Mouse (Mus musculus): ENCODE results near the gene Rbak. TPM values are rescaled to one million over a fixed set of nuclear protein-coding genes. Genes with fewer than 3 reads are reported as not detected.
"Not testable (repeated sequence)": the region's sequence is repeated elsewhere in the genome, so short reads cannot be mapped to it uniquely, and the experiment has no call there.

Rbak gene
- total and polyA plus RNA-seq, 2 experiments from 2014 or later, result 10.0 to 11.8 TPM

GRCm38 (mm10) chr5:143195166-143195565, 14.6 kb upstream of the Rbak start:
- ATAC-seq, result no peak
- no peaks in the 10 kb centered on the region for H3K9me3 ChIP-seq (ENCODE audit: low read length)
- H3K4me3 ChIP-seq (ENCODE audit: low read length), result no peak overlapping the region
- no peak overlapping the region for H3K4me2 ChIP-seq (ENCODE audit: low read depth, low read length)
- no peaks in the 10 kb centered on the region for H3K27me3 ChIP-seq (ENCODE audit: insufficient read depth, low read length)
- H3K36me3 ChIP-seq (ENCODE audit: insufficient read depth, low read length), result no peaks in the 10 kb centered on the region
- DNase-seq (ENCODE audit: low spot score), result no peak
- no peak overlapping the region for H3K27ac ChIP-seq
- WGBS, result 56% methylated on average over 2 of the region's 2 CpGs
- no peaks in the 10 kb centered on the region for H3K4me1 ChIP-seq (ENCODE audit: insufficient read depth, low read length)
- no peak for TF ChIP-seq CTCF (IDR thresholded peaks at IDR 0.05; ENCODE audit: low read depth)
- no peak overlapping the region for H3K9ac ChIP-seq (replicated peaks; ENCODE audit: low read length)

GRCm38 (mm10) chr5:143194747-143195146, 14.2 kb upstream of the Rbak start:
- 76% methylated on average over 8 of the region's 8 CpGs for WGBS
- not testable (repeated sequence) for H3K27ac ChIP-seq; H3K4me2 ChIP-seq (ENCODE audit: low read depth, low read length); H3K9me3 ChIP-seq (ENCODE audit: low read length); DNase-seq (ENCODE audit: low spot score); H3K9ac ChIP-seq (replicated peaks; ENCODE audit: low read length); H3K4me3 ChIP-seq (ENCODE audit: low read length); H3K4me1 ChIP-seq (ENCODE audit: insufficient read depth, low read length); H3K36me3 ChIP-seq (ENCODE audit: insufficient read depth, low read length); ATAC-seq; H3K27me3 ChIP-seq (ENCODE audit: insufficient read depth, low read length)

- TF ChIP-seq CTCF (IDR thresholded peaks at IDR 0.05; ENCODE audit: low read depth), result no peak
- H3K4me2 ChIP-seq (ENCODE audit: low read depth, low read length), result no peak overlapping the region
- DNase-seq (ENCODE audit: low spot score) (no peak), ATAC-seq (no peak)
- no peaks in the 10 kb centered on the region for H3K9me3 ChIP-seq (ENCODE audit: low read length)
- no peak overlapping the region for H3K4me3 ChIP-seq (ENCODE audit: low read length)
- no peak overlapping the region for H3K9ac ChIP-seq (replicated peaks; ENCODE audit: low read length)
- 91% methylated on average over 8 of the region's 8 CpGs for WGBS
- H3K36me3 ChIP-seq (ENCODE audit: insufficient read depth, low read length), result no peaks in the 10 kb centered on the region
- H3K27ac ChIP-seq, result no peak overlapping the region
- no peaks in the 10 kb centered on the region for H3K4me1 ChIP-seq (ENCODE audit: insufficient read depth, low read length)
- H3K27me3 ChIP-seq (ENCODE audit: insufficient read depth, low read length), result no peaks in the 10 kb centered on the region
Observed at GRCm38 (mm10) chr5:143192806-143193205, 12.2 kb upstream of the Rbak start.

GRCm38 (mm10) chr5:143188014-143188413, 7.4 kb upstream of the Rbak start:
- not testable (repeated sequence) for H3K4me3 ChIP-seq (ENCODE audit: low read length); H3K4me1 ChIP-seq (ENCODE audit: insufficient read depth, low read length); H3K27me3 ChIP-seq (ENCODE audit: insufficient read depth, low read length); H3K27ac ChIP-seq; H3K36me3 ChIP-seq (ENCODE audit: insufficient read depth, low read length); H3K9ac ChIP-seq (replicated peaks; ENCODE audit: low read length); DNase-seq (ENCODE audit: low spot score); H3K9me3 ChIP-seq (ENCODE audit: low read length); ATAC-seq; H3K4me2 ChIP-seq (ENCODE audit: low read depth, low read length)
- WGBS, result no CpG with 5 or more reads among the region's 1 CpGs

- 34% methylated on average over 6 of the region's 6 CpGs for WGBS
- H3K27me3 ChIP-seq (ENCODE audit: insufficient read depth, low read length), result no peaks in the 10 kb centered on the region
- H3K9me3 ChIP-seq (ENCODE audit: low read length), result 0 out of 2 replicates have a peak, but pooled peaks cover 2% of the 10 kb centered on the region
- DNase-seq (ENCODE audit: low spot score) (peak; percentile 37), ATAC-seq (no peak)
- no peak overlapping the region for H3K4me3 ChIP-seq (ENCODE audit: low read length)
- H3K4me1 ChIP-seq (ENCODE audit: insufficient read depth, low read length), result no peaks in the 10 kb centered on the region; the same call in 1 of the 2 replicates
- peak overlapping the region; percentile 91 for H3K4me2 ChIP-seq (ENCODE audit: low read depth, low read length)
- peak overlapping the region; percentile 87; the same call in 1 of the 2 replicates for H3K9ac ChIP-seq (replicated peaks; ENCODE audit: low read length)
- H3K36me3 ChIP-seq (ENCODE audit: insufficient read depth, low read length), result peaks cover 34% of the 10 kb centered on the region
- peak; percentile 67 for TF ChIP-seq CTCF (IDR thresholded peaks at IDR 0.05; ENCODE audit: low read depth)
- no peak overlapping the region for H3K27ac ChIP-seq
Observed at GRCm38 (mm10) chr5:143179179-143179578, 1.4 kb downstream of the Rbak start.

- H3K9me3 ChIP-seq (ENCODE audit: low read length), result 0 out of 2 replicates have a peak, but pooled peaks cover 2% of the 10 kb centered on the region
- 0 out of 2 replicates have a peak, but pooled peaks have one; percentile 26 for TF ChIP-seq CTCF (IDR thresholded peaks at IDR 0.05; ENCODE audit: low read depth)
- WGBS, result 95% methylated on average over 3 of the region's 3 CpGs
- H3K4me1 ChIP-seq (ENCODE audit: insufficient read depth, low read length), result no peaks in the 10 kb centered on the region; the same call in 1 of the 2 replicates
- peaks cover 49% of the 10 kb centered on the region for H3K36me3 ChIP-seq (ENCODE audit: insufficient read depth, low read length)
- DNase-seq (ENCODE audit: low spot score), result no peak
- no peaks in the 10 kb centered on the region for H3K27me3 ChIP-seq (ENCODE audit: insufficient read depth, low read length)
- H3K4me2 ChIP-seq (ENCODE audit: low read depth, low read length), result no peak overlapping the region
- H3K9ac ChIP-seq (replicated peaks; ENCODE audit: low read length), result no peak overlapping the region
- H3K27ac ChIP-seq, result no peak overlapping the region
- no peak for ATAC-seq
- no peak overlapping the region for H3K4me3 ChIP-seq (ENCODE audit: low read length)
Observed at GRCm38 (mm10) chr5:143177541-143178200, 2.9 kb downstream of the Rbak start.

GRCm38 (mm10) chr5:143175970-143176369, 4.6 kb downstream of the Rbak start:
- Histone ChIP-seq H3K27ac (no peak overlapping the region), H3K36me3 (ENCODE audit: insufficient read depth, low read length) (peaks cover 60% of the 10 kb centered on the region), H3K4me2 (ENCODE audit: low read depth, low read length) (no peak overlapping the region), H3K9ac (replicated peaks; ENCODE audit: low read length) (no peak overlapping the region), H3K4me1 (ENCODE audit: insufficient read depth, low read length) (no peaks in the 10 kb centered on the region; the same call in 1 of the 2 replicates), H3K27me3 (ENCODE audit: insufficient read depth, low read length) (no peaks in the 10 kb centered on the region), H3K9me3 (ENCODE audit: low read length) (0 out of 2 replicates have a peak, but pooled peaks cover 2% of the 10 kb centered on the region), H3K4me3 (ENCODE audit: low read length) (no peak overlapping the region)
- 96% methylated on average over 4 of the region's 4 CpGs for WGBS
- DNase-seq (ENCODE audit: low spot score) (no peak), ATAC-seq (no peak)
- TF ChIP-seq CTCF (IDR thresholded peaks at IDR 0.05; ENCODE audit: low read depth), result no peak
